Mouse (Mus musculus) T-helper 2 cell (primary cell): ENCODE data around the gene Alcam.

Experiments used
- in situ Hi-C: fragments of 300-600 bp; cut with MboI, MseI; formaldehyde crosslinking; loops from one replicate; pipeline ENCODE4 v1.15.1; 2025; ENCODE audit warnings: high pct_unique_total_duplicates

Gene Alcam

DNA sequence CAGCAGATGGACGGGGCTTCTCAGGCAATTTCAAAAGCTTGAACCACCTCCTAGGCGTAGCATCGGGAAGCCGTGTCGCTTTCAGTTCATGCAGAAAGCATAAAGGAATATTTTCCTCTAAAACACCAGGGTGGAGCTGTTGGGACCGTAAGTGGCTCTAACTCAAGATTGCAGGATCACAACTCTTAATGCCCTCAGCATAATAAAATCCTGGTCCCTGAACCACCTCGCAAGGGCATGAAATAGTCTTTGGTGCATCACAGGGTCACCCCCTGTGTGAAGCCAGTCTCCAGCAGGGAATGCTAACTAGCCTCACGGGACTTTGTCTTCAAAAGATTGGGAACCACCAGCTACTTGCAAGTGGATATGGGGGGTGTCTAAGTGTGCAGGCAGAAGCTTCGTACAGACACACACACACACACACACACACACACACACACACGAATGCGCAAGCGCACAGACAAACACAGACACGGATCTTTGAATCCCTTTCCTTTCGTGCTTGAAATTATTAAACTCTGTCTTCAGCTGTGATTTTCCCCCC, at the start of gene Alcam:
Gene Alcam, minus strand, starts transcription at position 104 of the 544 bp plus-strand sequence.
- in situ Hi-C loops: loop anchor here (25.0 kb wide), 1 partner anchor 767 kb away; no protein-coding TSS in a partner anchor

DNA sequence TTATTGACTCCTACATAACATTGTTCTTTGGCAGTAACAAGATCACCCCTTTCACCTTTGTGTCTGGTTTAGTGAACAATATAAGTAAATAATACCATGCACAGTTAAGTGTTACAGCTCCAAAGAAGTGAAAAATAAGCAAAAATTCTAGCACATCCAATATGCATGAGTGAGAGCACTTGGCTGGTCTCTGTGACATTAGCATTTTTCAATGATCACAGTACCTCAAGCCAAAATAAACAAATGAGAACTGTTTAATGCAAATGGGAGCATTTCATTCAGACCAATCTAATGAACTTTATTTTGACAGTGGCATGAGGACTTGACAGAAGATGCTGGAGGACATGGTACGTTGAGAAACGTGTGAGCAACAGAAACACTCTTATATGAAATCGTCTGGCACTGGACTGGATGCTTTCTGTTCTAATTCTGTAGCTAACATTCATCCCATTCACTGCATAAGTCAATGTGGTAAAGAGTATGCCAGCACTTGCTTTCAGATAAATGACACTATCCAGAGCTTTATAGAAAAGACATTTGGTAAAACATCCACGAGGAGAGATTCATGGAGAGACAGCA, 45.0 kb upstream of the Alcam start:
- in situ Hi-C loops: no loop called here

DNA sequence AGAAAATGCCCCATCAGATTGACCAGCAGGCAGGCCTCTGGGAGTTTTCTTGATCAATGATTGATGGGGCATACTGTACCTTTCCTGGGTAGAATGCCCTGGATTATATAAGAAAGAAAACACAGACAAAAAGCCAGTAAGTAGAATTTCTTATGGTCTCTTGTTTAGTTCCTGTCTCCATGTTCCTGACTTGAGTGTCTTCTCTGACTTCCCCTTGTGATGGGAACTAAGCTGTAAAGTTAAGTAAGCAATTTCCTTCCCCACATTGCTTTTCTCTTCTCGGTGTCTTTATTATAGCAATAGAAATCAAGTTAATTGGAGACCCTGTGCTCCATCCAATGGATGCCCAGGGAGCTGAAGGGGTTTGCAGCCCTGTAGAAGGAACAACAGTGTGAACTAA, 36.7 kb upstream of the Alcam start:
- in situ Hi-C loops: no loop called here

GRCm38 (mm10) chr16:52474235-52474634, 20.4 kb upstream of the Alcam start:
- in situ Hi-C loops: loop anchor here (10.0 to 25.0 kb wide), 2 partner anchors 787 to 979 kb away; no protein-coding TSS in a partner anchor

- in situ Hi-C loops: loop anchor here (10.0 to 25.0 kb wide), 2 partner anchors 786 to 978 kb away; no protein-coding TSS in a partner anchor
Measured at GRCm38 (mm10) chr16:52473089-52473488, 19.2 kb upstream of the Alcam start.

DNA sequence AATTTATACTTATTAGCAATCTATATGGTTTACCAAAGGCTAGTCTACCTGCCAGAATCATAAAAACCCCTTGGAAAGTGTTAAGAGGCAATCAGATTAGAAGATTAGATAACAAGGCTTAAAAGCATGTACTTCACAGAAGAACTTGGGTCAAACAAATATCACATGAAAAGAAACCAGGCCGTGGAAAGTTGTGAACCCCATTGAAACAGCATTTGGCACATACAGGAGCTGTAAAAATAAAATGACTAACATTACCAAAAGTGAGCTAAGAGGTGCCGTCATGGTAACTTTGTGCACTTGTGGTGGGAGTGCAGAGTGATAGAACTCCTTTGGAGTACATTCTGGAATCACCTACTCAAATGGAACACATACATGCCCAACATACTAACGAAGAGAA, 18.8 kb upstream of the Alcam start:
- in situ Hi-C loops: loop anchor here (10.0 to 25.0 kb wide), 2 partner anchors 785 to 978 kb away; no protein-coding TSS in a partner anchor

DNA sequence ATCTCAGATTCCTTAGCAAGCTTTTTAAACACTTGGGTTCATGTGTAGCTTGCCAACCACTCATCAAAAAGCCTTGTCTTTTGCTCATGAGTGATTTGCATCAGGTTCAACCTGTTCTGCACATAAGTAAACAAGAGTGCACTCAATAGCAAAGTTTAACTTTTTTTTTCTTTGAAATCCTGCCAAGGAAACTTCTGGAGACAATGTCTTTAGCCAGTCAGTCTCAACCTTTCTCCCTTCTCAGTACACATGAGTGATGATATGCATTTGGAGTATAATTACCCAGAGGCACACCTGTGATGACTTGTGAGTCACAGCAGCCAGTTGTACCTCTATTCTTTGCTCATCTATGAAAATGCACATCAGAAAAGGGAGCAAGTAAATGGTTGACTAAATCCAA, 18.2 kb upstream of the Alcam start:
- in situ Hi-C loops: loop anchor here (10.0 to 25.0 kb wide), 2 partner anchors 785 to 977 kb away; no protein-coding TSS in a partner anchor

DNA sequence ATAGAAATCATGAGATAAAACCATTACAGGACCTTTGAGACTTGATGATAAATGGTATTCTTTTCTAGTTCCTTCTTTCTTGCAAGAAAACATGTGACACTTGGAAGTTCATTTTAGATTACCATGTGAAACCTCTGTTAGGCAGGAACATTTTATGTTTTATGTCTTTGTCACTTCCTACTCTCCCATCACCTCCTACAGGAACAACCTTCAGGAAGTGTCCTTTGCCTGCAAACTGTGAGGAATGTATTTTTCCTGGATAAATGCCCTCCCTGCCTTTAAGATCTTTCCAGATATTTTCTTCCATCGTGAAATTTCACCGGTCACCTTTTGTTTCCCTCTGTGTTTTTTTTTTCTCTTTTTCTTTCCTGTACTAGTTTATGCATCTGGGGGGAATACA, 17.0 kb upstream of the Alcam start:
- in situ Hi-C loops: loop anchor here (10.0 to 25.0 kb wide), 2 partner anchors 784 to 976 kb away; no protein-coding TSS in a partner anchor

DNA sequence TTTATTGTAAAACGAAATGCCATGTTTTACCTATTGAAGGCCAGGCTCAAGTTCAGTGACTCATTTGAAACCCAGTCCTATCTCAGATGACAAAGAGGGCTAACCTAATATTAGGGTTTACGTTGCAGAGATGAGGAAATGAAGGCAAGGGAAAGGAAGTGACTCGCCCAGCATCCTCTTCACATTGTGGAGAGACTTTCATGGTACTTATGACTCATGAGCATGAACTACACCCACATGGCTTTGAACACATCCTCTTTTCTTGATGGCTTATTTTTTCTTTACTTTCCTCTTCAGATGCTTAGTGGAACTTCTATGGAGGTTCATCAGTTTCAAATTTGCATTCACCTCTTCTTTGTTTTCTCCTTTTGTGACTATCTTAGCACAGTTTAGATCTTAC, 16.4 kb upstream of the Alcam start:
- in situ Hi-C loops: loop anchor here (10.0 to 25.0 kb wide), 2 partner anchors 783 to 975 kb away; no protein-coding TSS in a partner anchor

- in situ Hi-C loops: loop anchor here (25.0 kb wide), 1 partner anchor 781 kb away; no protein-coding TSS in a partner anchor
Measured at GRCm38 (mm10) chr16:52468426-52468825, 14.6 kb upstream of the Alcam start.

- in situ Hi-C loops: loop anchor here (25.0 kb wide), 1 partner anchor 779 kb away; no protein-coding TSS in a partner anchor
Measured at GRCm38 (mm10) chr16:52466770-52467169, 12.9 kb upstream of the Alcam start.

DNA sequence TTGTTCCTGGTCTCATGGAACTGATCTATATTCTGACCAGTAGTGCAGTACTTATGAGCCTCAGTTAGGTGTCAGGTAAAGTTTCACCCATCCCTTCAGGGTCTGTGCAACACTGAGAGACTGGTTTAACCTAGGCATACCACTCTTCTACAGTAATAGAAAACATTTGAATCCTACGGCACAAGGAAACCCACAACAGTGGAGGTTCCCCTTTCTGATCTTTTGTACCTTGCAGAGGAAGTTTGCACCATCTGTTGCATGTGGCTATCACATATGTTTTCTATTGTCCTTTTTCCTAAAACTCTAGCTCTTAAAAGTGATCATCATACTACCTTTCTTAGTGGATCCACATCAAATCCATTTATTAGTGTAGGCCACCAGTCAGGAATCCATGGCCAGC, 10.7 kb upstream of the Alcam start:
- in situ Hi-C loops: loop anchor here (25.0 kb wide), 1 partner anchor 777 kb away; no protein-coding TSS in a partner anchor

GRCm38 (mm10) chr16:52452862-52453715, 785 bp downstream of the Alcam start:
- in situ Hi-C loops: loop anchor here (25.0 kb wide), 1 partner anchor 766 kb away; no protein-coding TSS in a partner anchor

- in situ Hi-C loops: loop anchor here (25.0 kb wide), 1 partner anchor 765 kb away; no protein-coding TSS in a partner anchor
Measured at GRCm38 (mm10) chr16:52452477-52452831, 1.4 kb downstream of the Alcam start.

DNA sequence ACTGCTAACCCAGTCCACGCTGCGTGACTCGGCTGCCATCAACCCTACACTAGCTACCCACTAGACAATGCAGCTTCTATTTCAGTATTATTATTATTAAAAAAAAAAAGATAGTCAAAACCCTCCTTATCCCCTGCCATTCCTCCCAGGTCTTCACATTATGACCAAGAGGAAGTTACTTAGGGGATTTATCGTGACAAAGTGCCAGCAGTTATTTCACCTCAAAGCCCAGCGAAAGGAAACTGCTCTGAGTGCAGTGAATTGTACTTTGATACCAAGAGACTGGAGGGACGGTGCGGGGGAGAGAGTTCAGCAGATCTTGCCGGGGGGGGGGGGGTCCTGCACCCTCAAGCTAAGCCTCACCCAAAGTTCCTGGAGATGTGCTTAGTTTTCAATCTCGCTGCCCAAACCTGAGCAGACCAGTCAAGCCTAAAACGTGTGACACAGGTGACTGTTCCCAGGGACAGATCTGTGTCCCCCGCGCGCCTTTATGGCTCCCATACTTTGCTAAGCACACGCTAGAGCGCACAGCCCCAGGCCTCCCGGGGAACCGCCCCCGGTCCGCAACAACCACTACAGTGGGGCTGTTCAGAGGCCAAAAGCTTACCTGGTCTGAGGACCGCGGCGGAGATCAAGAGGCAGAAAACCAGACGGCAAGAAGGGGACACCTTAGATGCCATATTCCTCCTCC, 1.9 kb downstream of the Alcam start:
- in situ Hi-C loops: loop anchor here (25.0 kb wide), 1 partner anchor 765 kb away; no protein-coding TSS in a partner anchor

GRCm38 (mm10) chr16:52451101-52451785, 2.6 kb downstream of the Alcam start:
- in situ Hi-C loops: loop anchor here (25.0 kb wide), 1 partner anchor 764 kb away; no protein-coding TSS in a partner anchor

GRCm38 (mm10) chr16:52450245-52451100, 3.4 kb downstream of the Alcam start:
- in situ Hi-C loops: loop anchor here (25.0 kb wide), 1 partner anchor 763 kb away; no protein-coding TSS in a partner anchor

GRCm38 (mm10) chr16:52449889-52450244, 4.0 kb downstream of the Alcam start:
- in situ Hi-C loops: loop anchor here (25.0 kb wide), 2 partner anchors 538 to 763 kb away; no protein-coding TSS in a partner anchor

GRCm38 (mm10) chr16:52445984-52446383, 7.9 kb downstream of the Alcam start:
- in situ Hi-C loops: loop anchor here (25.0 kb wide), 1 partner anchor 534 kb away; no protein-coding TSS in a partner anchor
